Mouse (Mus musculus) cerebellum, adult 8-10 months (tissue): ENCODE measurements at regions not wholly inside any gene's neighbourhood (a gene's known extent, or its start where the extent isn't known, plus 50 kb on each side); places are given as distances from the start of the nearest gene placed in this dataset.

Experiments
- DNase-seq: peaks from one replicate; pipeline ENCODE4 v3.0.0; 2022

DNA sequence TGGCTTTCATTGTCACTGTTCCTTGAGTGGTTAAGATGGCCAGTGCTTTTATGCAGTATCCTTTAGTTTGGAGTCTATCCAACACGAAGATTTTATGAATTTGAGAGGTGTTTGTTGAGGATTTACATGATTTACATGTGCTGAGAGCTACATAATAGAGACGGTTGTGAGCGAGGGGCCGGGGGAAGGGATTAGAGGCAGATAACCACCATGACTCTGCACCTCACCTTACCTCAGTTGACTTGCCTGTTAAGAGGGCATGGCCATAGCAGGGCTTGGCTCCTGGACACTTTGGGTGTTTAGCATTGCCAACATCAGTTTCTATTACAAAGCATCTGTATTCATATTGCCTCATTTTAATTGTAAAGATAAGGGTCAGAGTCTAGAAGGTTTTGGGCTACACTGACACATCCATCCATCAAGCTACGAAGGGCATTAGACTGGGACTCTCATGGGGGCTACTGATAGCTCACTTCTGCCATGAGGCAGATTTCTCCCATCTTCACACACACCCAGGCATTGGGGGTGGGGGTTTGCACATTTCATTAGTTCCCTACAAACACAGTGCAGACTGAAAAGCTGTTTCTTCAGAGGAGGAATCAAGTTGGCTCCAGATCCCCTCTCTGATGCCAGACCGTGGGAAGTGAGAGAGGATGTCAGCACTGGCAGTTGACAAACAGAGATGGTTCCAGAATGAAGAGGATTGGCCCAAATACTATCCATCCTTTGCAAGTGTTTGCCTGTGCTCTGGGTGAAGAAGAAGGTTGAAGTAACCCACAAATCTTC lies 139.9 kb downstream of the Gm11011 start:
- DNase-seq, result no peak

DNA sequence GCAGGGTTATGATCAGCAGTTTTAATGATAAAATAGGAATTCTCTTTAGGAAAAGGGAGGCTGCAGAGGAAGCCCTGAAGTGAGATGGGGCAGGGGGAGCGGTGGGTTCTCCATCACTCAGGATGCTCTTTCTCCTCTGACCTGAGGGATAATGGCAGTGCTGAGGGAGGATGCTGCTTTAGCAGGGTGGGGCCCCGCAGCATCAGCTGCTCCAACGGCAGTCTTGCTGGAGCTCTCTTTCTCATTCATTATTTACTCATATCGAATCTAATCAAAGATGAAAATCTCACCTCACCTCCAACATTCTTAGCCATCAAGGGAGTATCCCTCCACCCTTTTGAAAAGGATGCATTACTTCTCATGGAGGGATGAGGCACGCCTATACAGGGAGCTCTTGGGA lies 141.7 kb downstream of the Gm11011 start:
- DNase-seq, result no peak

DNA sequence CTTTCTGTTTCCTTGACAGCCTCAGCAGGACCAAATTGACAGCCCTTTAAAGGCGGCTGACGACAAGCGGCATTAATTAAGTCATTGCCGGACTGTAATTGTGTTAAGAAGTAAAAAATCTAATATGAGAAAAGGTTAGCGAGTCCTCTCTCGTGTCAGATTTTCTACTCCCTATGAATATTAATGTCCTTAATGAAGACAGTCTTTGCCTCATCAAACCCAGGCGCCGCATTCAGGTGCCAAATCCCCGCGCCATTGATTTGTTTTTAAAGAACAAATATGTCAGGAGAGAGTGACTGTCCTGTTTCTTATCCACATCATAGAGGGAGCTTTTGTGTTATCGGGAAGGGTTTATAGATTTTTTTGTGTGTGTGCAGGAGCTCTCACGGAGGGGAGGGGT lies 142.2 kb downstream of the Gm11011 start:
- no peak for DNase-seq

DNA sequence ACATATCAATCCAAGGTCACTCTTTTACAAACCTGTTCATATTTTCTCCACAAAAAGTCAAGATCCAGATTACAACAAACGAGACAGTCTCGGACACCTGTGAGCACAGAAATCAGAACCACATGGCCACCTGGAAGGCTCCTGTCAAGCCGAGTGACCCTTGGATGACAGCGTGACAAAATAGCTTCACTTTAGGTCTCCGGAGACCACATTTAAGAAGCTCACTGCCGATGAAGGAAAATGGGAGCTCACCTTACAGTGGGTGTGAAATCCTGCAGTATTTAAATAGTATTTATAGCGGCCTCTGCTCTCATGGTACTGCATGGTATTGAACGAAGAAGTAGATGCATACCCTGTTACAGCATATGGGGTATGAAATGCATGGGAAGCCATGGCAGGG lies 144.3 kb downstream of the Gm11011 start:
- no peak for DNase-seq

DNA sequence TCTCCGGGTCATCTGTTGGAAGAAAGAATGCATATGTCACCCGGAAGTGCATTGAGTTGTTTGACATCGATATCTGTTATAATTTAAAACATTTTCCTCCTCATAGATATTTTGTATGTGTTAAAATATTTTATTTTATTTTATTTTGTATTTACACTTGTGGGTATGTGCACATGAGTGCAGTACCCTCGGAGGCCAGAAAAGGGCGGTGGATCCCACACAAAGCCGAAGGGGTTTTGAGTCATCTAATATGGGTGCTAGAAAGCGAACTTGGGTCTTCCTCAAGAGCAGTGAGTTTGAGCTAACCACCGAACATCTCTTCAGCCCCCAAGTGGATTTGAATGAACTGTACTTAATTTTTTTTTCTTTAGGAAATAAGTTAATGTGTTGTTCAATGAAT lies 156.0 kb downstream of the Gm11011 start:
- no peak for DNase-seq

DNA sequence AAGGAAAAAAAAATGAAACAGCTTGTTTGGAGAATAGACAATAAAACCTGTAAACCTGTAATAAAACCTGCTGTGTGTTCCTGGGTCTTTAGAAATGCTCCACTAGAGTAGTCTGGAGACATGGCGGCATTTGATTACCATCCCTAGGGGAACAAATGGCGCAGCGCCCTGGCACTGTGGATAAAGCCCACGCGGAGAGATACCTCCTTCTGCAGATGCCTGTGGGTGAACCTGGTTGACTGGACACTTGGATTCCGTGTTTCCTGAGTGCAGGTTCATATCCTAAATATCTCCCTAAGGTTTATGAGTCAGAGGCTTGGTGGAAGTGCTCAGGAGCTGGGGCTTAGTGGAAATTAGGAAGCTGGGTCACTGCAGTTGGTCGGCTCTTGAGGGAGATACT lies 158.1 kb downstream of the Gm11011 start:
- no peak for DNase-seq

DNA sequence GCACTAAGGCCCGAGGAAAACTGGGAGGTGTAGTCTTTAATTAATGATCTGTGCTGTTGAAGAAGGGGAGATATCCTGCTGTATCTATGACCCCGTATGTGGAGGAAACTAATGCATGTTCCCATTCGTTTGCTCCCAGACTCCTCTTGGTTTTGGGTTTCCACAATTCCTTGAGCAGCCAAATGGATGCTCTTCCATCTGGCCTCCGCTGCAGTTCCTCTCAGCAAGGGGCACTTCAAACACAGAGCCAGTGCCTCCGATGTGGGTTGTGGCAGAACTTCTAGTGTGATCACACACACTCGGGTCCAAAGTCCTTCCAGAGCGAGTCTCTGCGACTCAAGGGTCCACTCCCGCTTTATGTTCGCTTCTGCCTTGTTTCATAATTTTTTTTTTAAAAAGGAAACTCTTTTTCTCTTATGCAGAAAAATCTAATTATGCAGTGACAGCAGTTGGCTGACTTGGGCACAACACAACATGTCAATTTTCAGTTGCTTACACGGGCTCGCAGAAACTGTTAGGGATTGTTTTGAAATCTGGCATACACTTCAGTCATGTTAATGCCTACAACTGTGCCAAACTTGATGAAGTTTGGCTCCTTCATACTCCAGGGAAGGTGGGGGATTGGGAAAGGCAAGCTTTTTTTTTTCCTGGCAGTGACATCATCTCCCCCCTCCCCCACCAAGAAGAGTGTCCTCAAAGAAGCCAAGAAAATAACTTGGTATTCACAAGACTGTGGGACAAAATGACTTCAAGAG lies 163.2 kb downstream of the Gm11011 start:
- DNase-seq, result no peak

DNA sequence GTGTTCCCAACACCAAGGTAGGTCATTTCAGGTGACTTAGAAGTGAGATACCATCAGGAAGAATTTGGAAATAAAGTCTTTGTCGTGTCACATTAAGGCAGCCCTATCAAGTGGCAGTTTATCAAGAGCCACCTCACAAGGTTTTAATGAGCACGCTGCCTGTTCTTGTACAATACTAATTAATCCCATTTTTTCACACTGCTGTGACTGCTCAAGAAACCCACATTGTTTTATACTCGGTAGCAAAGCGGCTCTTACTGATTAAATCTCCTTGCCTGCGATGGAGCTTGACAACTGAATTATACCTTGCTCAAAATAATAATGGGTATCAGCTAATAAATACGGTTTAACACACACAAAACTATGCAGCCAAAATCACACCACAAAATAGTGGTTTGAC lies 175.2 kb downstream of the Gm11011 start:
- DNase-seq, result no peak

DNA sequence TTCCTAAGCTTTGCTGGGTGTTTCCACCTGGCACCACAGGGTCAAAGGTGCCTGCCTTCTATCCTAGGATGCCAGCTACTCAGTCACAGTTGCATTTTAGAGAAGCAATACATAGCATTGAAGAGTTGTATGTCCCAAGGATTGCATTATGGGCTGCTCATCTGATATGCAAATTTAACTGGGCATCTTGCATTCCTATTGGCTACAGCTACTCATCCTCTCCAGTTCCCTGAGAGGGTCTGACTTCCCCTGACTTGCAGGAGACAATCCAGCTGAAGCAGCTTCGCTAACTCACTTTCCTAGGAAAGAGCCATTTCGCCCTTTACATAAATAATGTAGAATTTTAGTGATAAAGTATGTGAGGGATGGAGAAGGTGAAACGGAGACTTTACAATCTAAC lies 177.5 kb downstream of the Gm11011 start:
- DNase-seq, result no peak

DNA sequence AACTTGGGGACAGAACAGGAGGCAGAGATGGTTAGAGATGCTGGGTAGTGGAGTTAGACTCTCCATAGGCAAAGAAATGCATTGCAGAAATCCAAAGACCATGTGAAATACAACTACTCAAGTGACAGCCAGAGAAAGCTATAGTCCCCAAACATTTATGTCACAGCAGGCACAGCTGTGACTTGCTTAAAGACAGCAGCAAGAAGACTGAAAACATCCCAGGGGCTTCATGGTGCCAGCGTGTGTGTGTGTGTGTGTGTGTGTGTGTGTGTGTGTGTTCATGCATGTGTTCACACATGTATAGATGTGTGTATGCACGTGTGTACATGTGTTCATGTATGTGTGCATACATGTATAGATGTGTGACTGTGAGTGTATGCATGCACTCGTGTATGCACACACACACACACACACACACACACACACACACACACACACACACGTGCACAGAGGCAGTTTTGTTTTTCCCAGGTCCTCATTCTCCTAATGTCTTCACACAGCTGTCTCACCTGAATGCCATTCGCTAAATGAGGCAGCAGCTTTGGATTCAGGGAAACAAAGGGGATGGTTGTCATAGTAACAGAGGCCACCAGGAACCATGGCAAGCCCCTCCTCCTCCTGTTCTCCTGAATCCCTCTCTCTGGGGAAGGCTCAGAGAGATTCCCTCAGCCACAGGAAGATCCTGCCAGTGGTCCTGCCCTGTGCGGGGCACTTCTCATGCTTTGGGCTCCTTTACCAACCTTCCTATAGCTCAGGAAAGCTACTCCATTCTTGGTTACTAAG lies 182.4 kb downstream of the Gm11011 start:
- DNase-seq, result no peak

DNA sequence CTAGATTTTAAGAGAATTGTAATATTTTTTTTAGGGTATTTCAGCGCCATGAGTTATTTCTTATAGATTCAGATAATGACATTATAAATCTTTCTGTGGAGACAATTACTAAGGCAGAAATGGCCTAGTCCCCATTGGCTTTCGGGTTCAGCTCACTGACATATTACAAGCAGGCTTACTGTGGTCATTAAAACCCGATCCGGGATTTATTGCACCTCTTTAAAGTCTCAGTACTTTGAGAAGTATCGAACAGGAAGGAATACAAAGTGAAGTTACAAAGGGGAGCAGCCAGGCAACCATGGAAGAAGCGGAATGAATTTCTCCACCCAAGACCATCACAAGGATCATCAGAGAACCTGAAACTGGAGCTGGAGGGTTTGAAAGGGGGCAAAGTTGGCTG lies 189.8 kb downstream of the Gm11011 start:
- no peak for DNase-seq

DNA sequence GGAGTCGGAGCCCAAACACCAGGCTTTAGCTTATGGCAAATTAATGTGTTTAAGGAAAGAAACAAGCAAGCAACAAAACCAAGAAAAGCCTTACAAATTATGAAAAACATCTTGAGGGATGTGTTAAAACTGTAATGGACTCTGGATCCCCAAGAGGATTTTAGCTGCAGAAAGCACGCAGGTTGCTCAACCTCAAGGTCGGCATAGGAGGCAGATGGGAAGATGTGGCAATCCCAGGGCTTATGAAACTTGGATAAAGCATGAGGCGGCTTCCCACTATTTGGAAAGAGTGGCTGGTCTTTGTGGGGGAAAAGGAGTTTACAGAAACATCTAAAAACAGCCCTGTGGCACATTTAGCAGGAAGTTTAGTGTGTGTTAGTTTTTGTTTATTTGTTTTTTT lies 190.5 kb downstream of the Gm11011 start:
- DNase-seq, result no peak

DNA sequence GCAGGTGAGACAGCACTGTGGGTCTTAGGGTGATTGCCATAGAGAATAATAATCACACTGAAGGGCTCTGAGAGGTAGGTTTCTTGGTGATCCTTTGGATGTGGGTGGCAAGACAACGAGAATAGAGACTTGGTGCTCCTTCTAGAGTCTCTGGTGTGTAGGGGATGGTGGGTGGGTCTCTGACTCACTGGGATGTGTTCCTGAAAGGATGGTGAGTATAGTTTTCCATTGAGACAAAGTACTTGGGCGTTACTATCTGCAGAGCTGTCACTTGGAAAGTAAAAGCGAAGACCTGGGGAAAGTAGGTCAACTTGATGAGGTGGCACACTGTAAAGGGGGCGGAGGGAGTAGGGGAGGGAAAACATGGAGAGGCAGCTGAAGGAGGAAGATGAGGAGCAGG lies 191.3 kb downstream of the Gm11011 start:
- DNase-seq, result no peak

DNA sequence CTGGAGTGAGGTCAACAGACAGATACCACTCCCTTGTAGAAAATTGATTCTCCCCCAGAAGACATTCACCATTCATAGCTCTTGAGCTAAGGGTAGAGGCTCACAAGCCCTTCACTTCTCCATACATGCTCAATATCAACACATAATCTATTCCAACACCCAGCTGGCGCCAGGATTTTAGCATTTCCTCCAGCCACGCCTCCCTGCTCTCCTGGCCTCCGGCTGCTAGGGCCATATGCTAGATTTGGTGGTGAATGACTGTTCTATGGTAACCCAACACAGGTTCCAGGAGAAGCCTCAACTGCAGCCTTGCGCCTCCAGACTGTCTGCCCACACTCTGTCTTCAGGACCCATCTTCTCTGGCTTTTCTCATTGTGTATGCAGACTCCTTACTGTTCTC lies 197.9 kb downstream of the Gm11011 start:
- DNase-seq, result no peak

DNA sequence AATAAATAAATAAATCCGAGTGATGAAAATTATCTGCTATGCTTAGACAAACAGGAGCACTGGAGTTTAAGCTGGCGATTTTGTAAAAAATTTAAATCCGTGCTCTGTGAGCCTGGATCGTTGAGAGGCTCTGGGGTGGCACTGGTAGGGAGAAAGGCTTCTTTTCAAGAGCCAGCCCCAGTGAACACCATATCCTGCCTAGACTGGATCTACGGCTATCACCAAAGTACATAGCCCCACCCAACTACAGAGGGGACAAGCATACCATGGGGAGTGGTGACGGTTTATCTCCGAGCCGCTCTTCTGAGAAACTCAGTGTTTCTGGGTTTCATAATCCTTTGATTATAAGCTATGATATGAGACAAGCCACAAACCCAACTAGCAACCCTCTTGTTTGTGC lies 199.0 kb downstream of the Gm11011 start:
- no peak for DNase-seq

DNA sequence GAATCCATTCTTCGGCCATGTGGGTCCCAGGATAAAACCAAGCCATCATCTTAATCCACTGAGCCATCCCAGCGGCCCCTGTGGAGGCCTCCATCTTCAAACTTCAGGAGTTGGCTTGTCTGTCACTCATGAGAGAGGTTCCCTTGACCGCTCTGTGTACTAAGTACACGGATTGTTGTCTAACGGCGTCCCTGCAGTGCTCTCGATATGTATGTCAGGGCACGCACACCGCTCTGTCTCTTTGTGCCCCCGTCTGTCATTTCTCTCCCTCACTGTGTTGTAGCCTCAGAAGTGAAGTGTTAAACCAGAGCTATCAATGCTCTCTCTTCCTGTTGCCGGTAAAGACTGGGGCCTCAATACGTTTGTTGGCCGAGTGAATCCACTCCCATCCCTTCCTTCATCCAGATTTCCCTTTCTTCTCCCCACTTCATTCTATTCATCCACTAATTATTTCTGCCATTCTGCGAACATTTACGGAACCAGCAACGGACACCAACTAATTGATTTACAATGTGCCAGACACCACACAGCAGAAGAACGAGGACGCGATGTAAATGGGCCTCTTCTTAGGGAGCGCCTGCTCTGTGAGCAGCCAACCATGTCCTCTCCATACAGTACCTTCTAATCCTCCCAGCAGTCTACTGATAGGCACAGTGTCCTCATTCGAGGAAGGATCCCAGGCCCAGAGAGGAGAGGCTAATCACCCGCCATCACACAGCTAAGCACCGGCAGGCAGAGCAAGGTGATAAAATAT lies 199.6 kb downstream of the Gm11011 start:
- no peak for DNase-seq

DNA sequence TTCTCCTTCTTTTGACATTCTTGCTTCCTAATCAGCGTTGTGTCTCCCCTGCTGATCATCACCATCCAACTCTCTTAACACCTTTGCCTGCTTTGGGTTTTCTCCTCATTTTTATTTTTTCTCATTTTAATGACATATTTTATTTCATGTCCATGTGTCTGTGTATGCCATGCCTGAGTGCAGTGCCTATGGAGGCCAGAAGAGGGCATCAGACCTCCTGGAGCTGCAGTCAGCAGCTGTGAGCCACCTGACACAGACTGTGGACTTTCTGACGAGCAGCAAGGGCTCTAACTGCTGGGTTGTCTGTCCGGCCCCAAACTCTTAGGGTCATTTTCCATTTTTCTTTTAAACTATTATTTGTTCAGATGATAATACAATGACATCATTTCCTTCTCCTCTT lies 203.8 kb downstream of the Gm11011 start:
- no peak for DNase-seq

DNA sequence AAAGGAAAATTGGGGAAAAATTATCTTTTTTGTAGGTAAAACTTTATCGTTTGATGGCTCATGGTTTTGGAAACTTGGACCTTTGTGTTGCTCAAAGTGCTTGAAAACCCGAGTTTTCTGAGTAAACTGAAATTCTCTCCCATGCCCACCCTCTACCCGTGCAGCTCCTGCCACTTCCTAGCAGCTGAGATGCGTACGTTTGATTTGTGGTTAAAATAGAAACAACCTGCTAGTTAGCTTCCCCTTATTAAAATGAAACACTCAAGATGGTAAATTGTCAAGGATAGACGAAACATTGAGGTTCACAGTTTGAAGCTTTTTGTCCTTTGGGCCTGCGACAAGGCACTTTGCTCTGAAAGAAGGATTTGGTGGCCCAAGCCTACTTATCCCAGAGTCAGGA lies 214.5 kb downstream of the Gm11011 start:
- no peak for DNase-seq

DNA sequence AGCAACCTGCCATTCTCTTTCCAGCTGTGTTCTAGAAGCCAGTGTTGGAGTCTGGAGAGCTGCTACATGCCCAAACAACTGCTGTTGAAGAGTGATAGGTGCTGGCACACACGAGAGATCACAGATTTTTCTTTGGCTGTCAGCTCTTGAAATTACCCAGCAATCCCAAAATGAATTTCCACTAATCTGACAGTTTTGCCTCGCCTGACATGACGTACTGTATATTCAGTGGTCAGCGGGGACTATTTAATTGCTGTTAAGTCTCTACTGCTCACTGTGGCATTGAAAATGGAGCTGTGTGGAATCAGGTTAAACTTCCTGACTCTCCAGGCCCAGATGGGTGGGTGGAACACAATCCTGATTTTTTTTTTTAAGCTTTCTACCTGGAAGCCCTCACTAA lies 222.5 kb downstream of the Gm11011 start:
- no peak for DNase-seq

DNA sequence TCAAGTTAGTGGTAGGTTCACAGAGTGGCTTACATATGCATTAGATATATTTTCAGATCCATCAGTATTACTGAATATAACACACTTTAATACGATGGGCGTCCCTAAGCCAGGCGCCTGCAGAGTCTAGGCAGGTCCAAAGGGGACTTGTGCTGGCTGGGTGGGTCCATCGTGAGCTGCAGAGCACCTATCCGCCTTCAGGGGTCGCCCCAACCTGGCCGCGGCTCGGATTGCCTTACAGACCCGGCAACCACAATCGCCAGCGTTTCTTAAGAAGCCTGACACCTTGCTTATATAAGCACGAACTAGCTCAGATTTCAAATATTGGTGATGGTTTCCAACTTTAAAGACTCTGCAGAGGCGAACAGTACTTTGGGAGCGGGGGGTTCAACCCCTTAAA lies 227.3 kb downstream of the Gm11011 start:
- no peak for DNase-seq

DNA sequence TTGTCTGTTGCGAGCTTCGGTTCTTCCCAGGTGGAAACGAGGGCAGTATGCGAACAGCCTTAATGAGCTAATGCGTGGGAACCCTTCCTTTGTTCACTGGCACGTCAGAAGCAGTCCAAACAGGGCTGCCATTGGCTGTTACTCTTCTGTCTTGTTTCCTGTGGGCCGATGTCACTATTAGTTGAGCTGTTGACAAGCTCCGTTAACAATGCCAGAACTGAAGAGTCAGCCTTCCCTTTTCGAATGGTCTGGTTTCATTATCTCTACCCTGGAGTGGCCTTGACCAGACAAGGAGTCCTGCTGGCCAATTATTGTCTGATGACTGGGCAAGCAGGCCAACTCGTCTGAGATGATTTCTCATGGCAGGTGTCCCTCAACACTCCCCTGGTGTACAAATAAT lies 230.1 kb downstream of the Gm11011 start:
- DNase-seq, result no peak

DNA sequence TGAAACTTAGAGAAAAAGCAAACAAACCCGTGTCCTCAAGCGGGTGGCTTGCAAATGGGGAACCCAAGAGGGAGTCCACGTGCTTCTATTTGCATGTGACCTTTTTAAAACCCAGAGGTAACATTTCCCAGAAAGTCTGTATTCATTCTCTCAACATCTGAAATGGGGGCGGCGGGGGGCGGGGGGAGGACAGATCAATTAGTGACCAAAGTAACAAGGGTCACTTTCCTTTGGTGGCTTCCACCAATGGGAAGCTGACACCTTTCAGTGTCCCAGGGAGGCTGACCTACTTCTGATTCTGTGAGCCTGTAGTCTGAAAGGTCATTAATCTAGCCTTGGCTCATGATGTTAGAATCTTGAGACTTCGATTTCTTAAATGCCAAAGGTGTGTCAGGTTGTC lies 236.0 kb downstream of the Gm11011 start:
- DNase-seq, result no peak

DNA sequence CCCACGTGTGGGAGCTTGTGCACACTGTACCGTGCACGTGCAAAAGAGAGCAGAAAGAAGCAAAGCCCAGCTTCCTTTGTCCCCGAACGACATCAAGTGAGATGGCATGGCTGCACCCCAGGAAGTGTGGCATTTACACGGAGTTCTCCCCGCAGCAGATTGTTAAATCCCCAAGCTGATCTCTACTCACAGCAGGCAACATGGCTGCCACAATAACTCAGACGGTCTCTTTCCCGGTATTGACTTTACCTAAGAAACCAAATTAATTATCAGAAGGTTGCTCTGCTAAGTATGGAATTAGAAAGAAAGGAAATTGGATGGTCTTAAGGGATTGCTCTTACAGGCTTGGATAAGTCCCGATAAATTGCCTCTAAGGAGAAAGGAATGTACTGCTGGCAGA lies 241.4 kb downstream of the Gm11011 start:
- DNase-seq, result no peak
